Comparison of ENCODE assay signal across 8 mouse cellular contexts in the genomic region with DNA sequence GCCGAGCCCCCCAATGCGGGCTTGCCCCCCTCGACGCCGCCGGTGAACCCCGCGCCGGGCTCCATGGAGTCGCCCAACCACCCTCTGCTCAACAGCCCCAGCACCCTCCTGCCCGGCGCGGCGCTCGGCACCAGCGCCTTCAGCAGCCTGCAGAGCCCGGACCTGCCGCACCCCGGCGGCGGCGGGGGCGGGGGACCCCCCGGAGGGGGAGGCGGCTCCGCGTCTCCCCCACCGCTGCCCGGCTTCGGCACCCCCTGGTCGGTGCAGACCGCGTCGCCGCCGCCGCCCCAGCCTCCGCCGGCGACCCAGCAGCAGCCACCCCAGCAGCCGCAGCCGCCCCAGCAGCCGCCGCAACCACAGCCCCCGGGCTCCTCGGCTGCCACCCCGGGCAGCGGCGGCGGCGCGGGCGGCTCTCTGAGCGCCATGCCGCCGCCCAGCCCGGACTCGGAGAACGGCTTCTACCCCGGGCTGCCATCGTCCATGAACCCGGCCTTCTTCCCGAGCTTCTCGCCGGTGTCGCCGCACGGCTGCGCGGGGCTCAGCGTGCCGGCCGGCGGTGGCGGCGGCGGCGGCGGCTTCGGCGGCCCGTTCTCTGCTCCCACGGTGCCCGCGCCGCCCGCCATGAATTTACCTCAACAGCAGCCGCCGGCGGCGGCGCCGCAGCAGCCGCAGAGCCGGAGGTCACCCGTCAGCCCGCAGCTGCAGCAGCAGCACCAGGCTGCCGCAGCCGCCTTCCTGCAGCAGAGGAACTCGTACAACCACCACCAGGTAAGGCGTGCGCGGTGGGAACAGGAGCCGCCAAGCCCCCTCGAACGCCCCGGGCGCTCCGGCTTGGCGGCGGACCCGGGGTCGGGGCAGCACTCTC. TPM values are rescaled to one million over a fixed set of nuclear protein-coding genes. Genes with fewer than 3 reads are reported as not detected.
A peak's percentile ranks its signal among the peaks of the same experiment; 100 is the strongest.
DNase-seq lines count a peak whose midpoint lies in the region; ATAC-seq and TF ChIP-seq lines count a peak whose summit lies in the region.

No protein-coding gene starts in this region.

- peak overlapping the region; percentile 92 for H3K4me2 ChIP-seq in forebrain, embryonic 12.5 days

- peaks cover 10% of the 10 kb centered on the region for H3K27me3 ChIP-seq in forebrain, embryonic 12.5 days

- TF ChIP-seq POLR2A in bone marrow, adult 2 months (IDR thresholded peaks at IDR 0.05; ENCODE audit: borderline replicate concordance, control insufficient read depth, low read depth, low read length), result no peak; the same call in 1 of the 2 replicates

- peak overlapping the region; percentile 89 for H3K9ac ChIP-seq in forebrain, embryonic 12.5 days

- H3K4me3 ChIP-seq in bone marrow, adult 2 months (replicated peaks; ENCODE audit: control insufficient read depth, low read depth, low read length), result peak overlapping the region; percentile 93
- peak overlapping the region; percentile 90 for H3K4me3 ChIP-seq in forebrain, embryonic 12.5 days (replicated peaks)

- TF ChIP-seq CTCF in bone marrow, adult 2 months (IDR thresholded peaks at IDR 0.05; ENCODE audit: control insufficient read depth, insufficient read depth, low read length), result no peak

- peak overlapping the region; percentile 100 for H3K27ac ChIP-seq in bone marrow, adult 2 months (ENCODE audit: control insufficient read depth, insufficient read depth, low read depth, low read length, poor library complexity)
- peak overlapping the region; percentile 97 for H3K27ac ChIP-seq in forebrain, embryonic 12.5 days

- ATAC-seq in forebrain, embryonic 12.5 days (ENCODE audit: low FRiP score), result peak; percentile 33

- intact Hi-C loops in heart, postnatal 36 days (cut with DNase I), result loop anchor here (5.0 to 10.0 kb wide), 4 partner anchors 142 to 822 kb away; no protein-coding TSS in a partner anchor

- no peaks in the 10 kb centered on the region for H3K36me3 ChIP-seq in forebrain, embryonic 12.5 days (replicated peaks)

- DNase-seq in ES-CJ7 (ENCODE audit: low read depth, low spot score), result peak; percentile 12
- DNase-seq in heart, postnatal 36 days, result peak; percentile 47 to 72
- peak; percentile 28 for DNase-seq in layer of hippocampus, adult 9-11 months
- peak; percentile 53 for DNase-seq in lung, postnatal 10 days
- peak; percentile 21 for DNase-seq in retina, postnatal 7 days (ENCODE audit: low read depth, low spot score)
- DNase-seq in urinary bladder, adult 2 months (ENCODE audit: low spot score), result peak; percentile 57

- WGBS in bone marrow, adult 2 months, result under 1% methylated on average over 113 of the region's 113 CpGs
- under 1% methylated on average over 87 of the region's 113 CpGs for WGBS in forebrain, embryonic 12.5 days

- H3K4me1 ChIP-seq in bone marrow, adult 2 months (ENCODE audit: control insufficient read depth, insufficient read depth, low read length), result no peaks in the 10 kb centered on the region; the same call in none of the 2 replicates
- H3K4me1 ChIP-seq in forebrain, embryonic 12.5 days, result peaks cover 6% of the 10 kb centered on the region

- H3K9me3 ChIP-seq in forebrain, embryonic 12.5 days, result no peaks in the 10 kb centered on the region

RNA-seq across cellular contexts. Expression of gene Cpeb2, which starts 1.6 kb away (rescaled TPM):
- 1.6 and 8.6 TPM in 2 replicates for polyA plus RNA-seq in bone marrow, adult 2 months (2011; ENCODE audit: insufficient read depth, insufficient read length, low replicate concordance, missing spikeins)
- polyA plus RNA-seq in forebrain, embryonic 12.5 days (2016; fragmentation: Nextera tagmentation; extraction: Ambion mirVana), result 6.1 and 6.2 TPM in 2 replicates
- 10 to 100 TPM; 28.5 to 31.9 TPM for total RNA-seq in heart, postnatal 36 days (2021)
- polyA plus RNA-seq in urinary bladder, adult 2 months (2012; rRNA removed), result 21.2 and 22.5 TPM in 2 replicates

Comparison
In these comparisons a context has a peak if more than half of its experiments do, and no peak if none do; other contexts are left out.
1. Peak in every context shown above with its lines: DNase-seq, ATAC-seq, H3K4me3 ChIP-seq and H3K27ac ChIP-seq.